Mouse (Mus musculus) heart, adult 2 months (tissue): Measurements from ENCODE around the gene Fam206a. TPM values are rescaled to one million over a fixed set of nuclear protein-coding genes. Genes with fewer than 3 reads are reported as not detected.

Experiments used
- DNase-seq, 2 experiments: peaks; one replicate each; pipeline ENCODE4 v3.0.0; 2021
- H3K27ac ChIP-seq: fragments of 200-600 bp; 2 replicates; pipeline ENCODE4 v1.8.1; 2022
- H3K27me3 ChIP-seq: fragments of 200-500 bp; 2 replicates; pipeline ENCODE4 v1.6.1; 2012; ENCODE audit warnings: mild to moderate bottlenecking, low read length, inconsistent platforms, mixed read lengths; ENCODE audit not compliant: control insufficient read depth, insufficient read depth
- H3K36me3 ChIP-seq: fragments of 200-500 bp; 2 replicates; pipeline ENCODE4 v1.6.1; 2012; ENCODE audit warnings: low read length, inconsistent platforms; ENCODE audit not compliant: control insufficient read depth, insufficient read depth
- H3K4me1 ChIP-seq: fragments of 200-500 bp; 2 replicates; pipeline ENCODE4 v1.6.1; 2011; ENCODE audit warnings: low read length; ENCODE audit not compliant: control insufficient read depth, insufficient read depth
- H3K4me3 ChIP-seq: fragments of 200-600 bp; 2 replicates; pipeline ENCODE4 v1.8.1; 2022
- H3K79me2 ChIP-seq: fragments of 200-500 bp; replicated peaks from 2 replicates; pipeline ENCODE4 v1.6.1; 2012; ENCODE audit warnings: mild to moderate bottlenecking, inconsistent platforms, low read length, moderate library complexity, mixed read lengths; ENCODE audit not compliant: control insufficient read depth, insufficient read depth
- H3K9ac ChIP-seq: fragments of 200-500 bp; 2 replicates; pipeline ENCODE4 v1.6.1; 2012; ENCODE audit warnings: low read depth, mild to moderate bottlenecking, control low read depth, inconsistent platforms, low read length, mixed read lengths
- CTCF ChIP-seq: fragments of 200-600 bp; IDR thresholded peaks from 2 replicates; pipeline ENCODE4 v1.8.1; 2022; ENCODE audit warnings: antibody characterized with exemption, mild to moderate bottlenecking, moderate library complexity
- EP300 ChIP-seq: fragments of 200-500 bp; IDR thresholded peaks from 2 replicates; pipeline ENCODE4 v1.6.1; 2011; ENCODE audit warnings: low read depth, low read length, control low read depth; ENCODE audit not compliant: insufficient read depth
- POLR2A ChIP-seq: fragments of 200-500 bp; IDR thresholded peaks from 2 replicates; pipeline ENCODE4 v1.6.1; 2011; ENCODE audit warnings: mild to moderate bottlenecking, low read depth, low read length, control low read depth; ENCODE audit not compliant: insufficient read depth
- WGBS: fragments of 180-500 bp; shearing (Covaris S2); methylation state at CpG from one replicate; pipeline ENCODE4 v1.1.7; 2018; 5-methylcytosine and 5-hydroxymethylcytosine counted together
- intact Hi-C: fragments of 180-260 bp; cut with DNase I; formaldehyde crosslinking; loops from one replicate; pipeline ENCODE4 v1.15.1; 2025
- long read RNA-seq: library from polyadenylated mRNA; stranded (forward); transcript quantifications from one replicate; pipeline ENCODE4 v2.0.0, GENCODE M21; 2021
- polyA plus RNA-seq: library from polyadenylated mRNA; depleted of rRNA; stranded (reverse); fragments of >200 nt; gene quantifications from 2 replicates; pipeline ENCODE4 v1.2.3, GENCODE M21; 2012; rRNA removed
- total RNA-seq, 2 experiments: library from RNA; stranded (reverse); gene quantifications; 2 replicates each; pipeline ENCODE4 v1.2.3; 2021

The Fam206a gene
- total RNA-seq = 1 to 10 TPM; 2.0 to 2.2 TPM
- 1.9 TPM in 2 replicates for polyA plus RNA-seq
- long read RNA-seq, full-length matches to known transcripts = 1 of 1 reads
- long read RNA-seq, partial matches to known transcripts = 0 of 1 reads
- long read RNA-seq, other reads (novel, unspliced or antisense) = 0 of 1 reads

GRCm38 (mm10) chr4:56801907-56802668 lies at the start of gene Fam206a, which contains the start of gene Elp1:
Fam206a (plus strand) TSS chr4:56802345.
Elp1 (minus strand) TSS chr4:56802331.
- H3K9ac ChIP-seq = peak within 1 kb of the TSS; percentile 86
- H3K79me2 ChIP-seq = no peaks in the 10 kb centered on the region; the same call in 1 of the 2 replicates
- H3K27ac ChIP-seq = peak within 1 kb of the TSS; percentile 95
- DNase-seq = peak; percentile 95 to 99
- no peaks in the 10 kb centered on the region; the same call in 1 of the 2 replicates for H3K4me1 ChIP-seq
- WGBS = under 1% methylated on average over 72 of the region's 72 CpGs
- H3K36me3 ChIP-seq = no peaks in the 10 kb centered on the region
- peak; percentile 27; the same call in 1 of the 2 replicates for TF ChIP-seq EP300
- TF ChIP-seq CTCF = no peak
- peak; percentile 68 for TF ChIP-seq POLR2A
- peak within 1 kb of the TSS; percentile 80 for H3K4me3 ChIP-seq
- H3K27me3 ChIP-seq = no peaks in the 10 kb centered on the region
- intact Hi-C loops = no loop called here

GRCm38 (mm10) chr4:56756021-56756420 lies 46.1 kb upstream of the Fam206a start:
- WGBS = 89% methylated on average over 5 of the region's 5 CpGs
- intact Hi-C loops = no loop called here

DNA sequence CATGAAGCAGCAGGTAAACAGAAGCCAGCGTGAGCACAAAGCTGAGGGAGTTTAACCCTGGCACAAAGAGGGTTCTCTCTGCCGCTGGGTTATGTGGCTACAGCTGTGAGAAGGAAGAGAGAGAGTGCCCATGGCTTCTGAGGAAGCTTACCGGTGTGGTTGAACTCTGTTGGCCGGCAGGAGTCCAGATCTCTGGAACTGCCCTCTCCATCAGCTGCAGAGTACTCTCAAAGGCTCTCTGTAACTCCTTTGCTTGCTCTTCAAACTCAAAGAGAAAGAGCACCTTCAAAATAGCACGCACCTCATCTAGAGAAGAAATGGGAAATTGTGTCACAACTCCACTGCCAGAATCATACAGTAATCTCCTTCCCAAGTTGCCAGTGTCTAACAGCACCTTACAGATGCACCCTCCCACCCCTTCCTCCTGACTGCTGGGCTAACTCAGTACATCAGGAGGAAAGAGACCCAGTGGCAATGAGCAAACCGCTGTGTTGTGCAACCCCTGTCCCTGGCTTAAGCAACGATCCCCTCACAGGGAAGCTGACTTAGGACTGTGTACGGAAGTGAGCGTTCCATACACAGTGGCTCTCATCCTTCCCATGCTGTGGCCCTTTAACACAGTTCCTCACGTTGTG lies 45.1 kb upstream of the Fam206a start:
- no peaks in the 10 kb centered on the region for H3K27me3 ChIP-seq
- no peaks in the 10 kb centered on the region; the same call in 1 of the 2 replicates for H3K36me3 ChIP-seq
- intact Hi-C loops = no loop called here
- no peak for TF ChIP-seq CTCF
- TF ChIP-seq POLR2A = no peak
- no peak for TF ChIP-seq EP300
- H3K4me1 ChIP-seq = no peaks in the 10 kb centered on the region
- H3K4me3 ChIP-seq = no peak overlapping the region
- no peak overlapping the region for H3K27ac ChIP-seq
- peak in 1 of 2 experiments; percentile 40 for DNase-seq
- 81% methylated on average over 10 of the region's 10 CpGs for WGBS
- H3K79me2 ChIP-seq = no peaks in the 10 kb centered on the region
- no peak overlapping the region for H3K9ac ChIP-seq

More at GRCm38 (mm10) chr4:56756021-56756420, 46.1 kb upstream of the Fam206a start:
- Histone ChIP-seq H3K27me3 (no peaks in the 10 kb centered on the region), H3K4me3 (no peak overlapping the region), H3K27ac (no peak overlapping the region), H3K4me1 (no peaks in the 10 kb centered on the region), H3K36me3 (peaks cover 3% of the 10 kb centered on the region), H3K9ac (no peak overlapping the region), H3K79me2 (no peaks in the 10 kb centered on the region)
- no peak for DNase-seq
- TF ChIP-seq CTCF (no peak), EP300 (no peak), POLR2A (no peak)

DNA sequence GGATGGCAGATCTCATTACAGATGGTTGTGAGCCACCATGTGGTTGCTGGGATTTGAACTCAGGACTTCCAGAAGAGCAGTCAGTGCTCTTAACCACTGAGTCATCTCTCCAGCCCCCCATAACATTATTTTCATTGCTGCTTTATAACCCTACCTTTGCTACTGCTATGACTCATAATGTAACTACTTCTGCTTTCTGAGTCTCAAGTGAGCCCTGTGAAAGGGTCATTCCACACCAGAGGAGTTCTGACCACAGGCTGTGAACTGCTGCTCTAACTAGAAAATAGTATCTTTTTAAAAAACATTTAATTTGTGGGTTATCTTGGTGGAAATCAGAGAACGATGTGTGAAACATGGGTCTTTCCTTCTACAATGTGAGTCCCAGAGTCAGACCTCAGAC lies 44.5 kb upstream of the Fam206a start:
- TF ChIP-seq POLR2A (no peak), CTCF (no peak), EP300 (no peak)
- WGBS = 87% methylated on average over 1 of the region's 1 CpGs
- no peak overlapping the region for H3K27ac ChIP-seq
- no peaks in the 10 kb centered on the region for H3K27me3 ChIP-seq
- H3K79me2 ChIP-seq = no peaks in the 10 kb centered on the region
- H3K4me3 ChIP-seq = no peak overlapping the region
- no peaks in the 10 kb centered on the region; the same call in 1 of the 2 replicates for H3K36me3 ChIP-seq
- no peaks in the 10 kb centered on the region for H3K4me1 ChIP-seq
- H3K9ac ChIP-seq = no peak overlapping the region
- intact Hi-C loops = no loop called here
- DNase-seq = no peak

DNA sequence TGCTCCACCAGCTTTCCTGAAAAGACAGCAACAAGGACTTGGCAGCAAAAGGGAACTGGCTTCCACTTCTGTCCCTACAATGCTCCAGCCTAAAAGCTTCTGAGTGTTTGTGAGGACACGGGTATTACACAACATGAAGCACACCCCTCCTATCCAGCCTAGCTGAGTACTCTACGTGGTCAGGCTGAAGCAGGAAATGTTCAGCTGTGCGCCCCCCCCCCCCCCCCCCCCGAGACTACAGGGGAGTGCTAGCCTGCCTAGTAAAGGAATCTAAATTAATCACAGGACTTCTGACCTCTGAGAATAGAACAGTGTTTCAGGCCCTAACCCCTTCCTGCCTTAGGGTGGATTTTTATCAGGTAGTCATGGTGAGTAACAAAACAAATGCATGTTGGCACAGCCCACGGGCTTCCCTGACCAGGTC lies 34.3 kb upstream of the Fam206a start:
- WGBS = 24% methylated on average over 5 of the region's 5 CpGs
- Histone ChIP-seq H3K4me3 (no peak overlapping the region), H3K27ac (peak overlapping the region; percentile 17; the same call in 1 of the 2 replicates), H3K27me3 (no peaks in the 10 kb centered on the region), H3K4me1 (no peaks in the 10 kb centered on the region; the same call in 1 of the 2 replicates), H3K79me2 (no peaks in the 10 kb centered on the region), H3K36me3 (peaks cover 7% of the 10 kb centered on the region), H3K9ac (no peak overlapping the region)
- intact Hi-C loops = no loop called here
- TF ChIP-seq CTCF = no peak
- 0 out of 2 replicates have a peak, but pooled peaks have one; percentile 38 for TF ChIP-seq EP300
- DNase-seq = peak; percentile 32 to 65

GRCm38 (mm10) chr4:56768913-56769312 lies 33.2 kb upstream of the Fam206a start:
- Histone ChIP-seq H3K36me3 (peaks cover 7% of the 10 kb centered on the region), H3K4me1 (no peaks in the 10 kb centered on the region; the same call in 1 of the 2 replicates), H3K9ac (no peak overlapping the region), H3K4me3 (no peak overlapping the region), H3K27me3 (no peaks in the 10 kb centered on the region), H3K27ac (peak overlapping the region; percentile 17), H3K79me2 (no peaks in the 10 kb centered on the region)
- intact Hi-C loops = no loop called here
- 0 out of 2 replicates have a peak, but pooled peaks have one; percentile 48 for TF ChIP-seq EP300
- no peak for TF ChIP-seq POLR2A
- WGBS = 60% methylated on average over 7 of the region's 7 CpGs
- peak; percentile 62 to 73 for DNase-seq
